Mouse (Mus musculus): ENCODE results near the gene Pdf. TPM values are rescaled to one million over a fixed set of nuclear protein-coding genes. Genes with fewer than 3 reads are reported as not detected.
"Not testable (repeated sequence)": the region's sequence is repeated elsewhere in the genome, so short reads cannot be mapped to it uniquely, and the experiment has no call there.

The Pdf gene
- polyA plus RNA-seq, 1 experiment from 2014 or later = 59.8 TPM

GRCm38 (mm10) chr8:107012666-107013065 lies 35.7 kb downstream of the Pdf start:
- Histone ChIP-seq H3K36me3 (ENCODE audit: insufficient read depth, low read length) (peaks cover 9% of the 10 kb centered on the region), H3K27ac (ENCODE audit: low read length) (no peak overlapping the region), H3K4me2 (replicated peaks; ENCODE audit: low read depth, low read length) (no peak overlapping the region), H3K4me1 (ENCODE audit: insufficient read depth, low read length) (no peaks in the 10 kb centered on the region), H3K9ac (replicated peaks; ENCODE audit: low read length) (no peak overlapping the region), H3K4me3 (ENCODE audit: low read length) (no peak overlapping the region), H3K27me3 (ENCODE audit: insufficient read depth, low read length) (no peaks in the 10 kb centered on the region), H3K9me3 (ENCODE audit: low read length) (no peaks in the 10 kb centered on the region)
- 71% methylated on average over 2 of the region's 2 CpGs for WGBS
- no peak for ATAC-seq (ENCODE audit: low FRiP score, low TSS enrichment)

DNA sequence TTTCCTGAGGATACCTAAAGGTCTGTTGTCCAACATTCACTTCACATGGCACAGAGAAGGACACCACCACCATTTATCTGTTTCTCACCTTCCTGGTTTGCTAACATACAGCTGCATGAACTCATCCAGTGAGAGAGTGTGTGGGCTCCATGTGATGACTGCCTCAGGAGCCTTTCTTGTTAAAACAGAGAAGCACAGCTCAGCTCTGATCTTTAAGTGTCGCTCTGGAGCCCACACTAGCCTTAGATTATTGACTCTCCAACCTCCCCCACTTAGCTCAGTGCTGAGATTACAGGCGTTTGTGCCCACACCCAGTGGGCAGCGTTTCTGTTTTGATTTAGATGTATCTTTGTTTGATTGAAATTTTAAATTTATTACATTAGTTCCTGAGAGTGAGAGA lies 40.6 kb downstream of the Pdf start:
- no peak for ATAC-seq (ENCODE audit: low FRiP score, low TSS enrichment)

GRCm38 (mm10) chr8:107002532-107002931 lies 45.9 kb downstream of the Pdf start:
- Histone ChIP-seq H3K9me3 (ENCODE audit: low read length) (no peaks in the 10 kb centered on the region), H3K9ac (replicated peaks; ENCODE audit: low read length) (no peak overlapping the region), H3K27me3 (ENCODE audit: insufficient read depth, low read length) (no peaks in the 10 kb centered on the region), H3K36me3 (ENCODE audit: insufficient read depth, low read length) (no peaks in the 10 kb centered on the region), H3K4me1 (ENCODE audit: insufficient read depth, low read length) (no peaks in the 10 kb centered on the region), H3K4me2 (replicated peaks; ENCODE audit: low read depth, low read length) (no peak overlapping the region), H3K4me3 (ENCODE audit: low read length) (no peak overlapping the region), H3K27ac (ENCODE audit: low read length) (no peak overlapping the region)
- ATAC-seq (ENCODE audit: low FRiP score, low TSS enrichment) = peak; percentile 67
- WGBS = 30% methylated on average over 5 of the region's 5 CpGs

More for the DNA sequence above, 40.6 kb downstream of the Pdf start:
- H3K9ac ChIP-seq (replicated peaks; ENCODE audit: low read length) = no peak overlapping the region
- 83% methylated on average over 3 of the region's 3 CpGs for WGBS
- no peaks in the 10 kb centered on the region for H3K4me1 ChIP-seq (ENCODE audit: insufficient read depth, low read length)
- peaks cover 9% of the 10 kb centered on the region for H3K36me3 ChIP-seq (ENCODE audit: insufficient read depth, low read length)
- H3K27me3 ChIP-seq (ENCODE audit: insufficient read depth, low read length) = no peaks in the 10 kb centered on the region
- H3K9me3 ChIP-seq (ENCODE audit: low read length) = no peaks in the 10 kb centered on the region
- H3K4me2 ChIP-seq (replicated peaks; ENCODE audit: low read depth, low read length) = no peak overlapping the region
- H3K4me3 ChIP-seq (ENCODE audit: low read length) = no peak overlapping the region
- no peak overlapping the region for H3K27ac ChIP-seq (ENCODE audit: low read length)

DNA sequence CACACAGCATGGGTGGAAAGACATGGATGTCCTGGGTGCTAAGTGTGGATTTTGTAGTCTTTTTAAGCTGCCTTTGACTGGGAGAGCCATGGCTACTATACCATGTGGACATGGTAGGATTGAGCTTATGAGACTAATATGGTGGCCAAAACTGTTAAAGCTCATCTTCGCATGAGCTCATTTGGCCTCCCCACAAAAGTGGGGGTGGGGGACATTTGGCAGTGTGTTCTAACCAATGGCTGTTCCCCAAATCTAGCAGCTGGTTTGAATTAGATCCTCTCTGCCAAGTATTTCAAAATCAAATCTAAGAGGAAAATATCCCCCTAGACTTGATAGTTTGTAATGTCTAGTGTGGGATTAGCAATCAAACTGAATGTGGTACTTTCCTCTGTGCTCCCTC lies 49.3 kb downstream of the Pdf start:
- no peaks in the 10 kb centered on the region for H3K4me1 ChIP-seq (ENCODE audit: insufficient read depth, low read length)
- H3K27ac ChIP-seq (ENCODE audit: low read length) = no peak overlapping the region
- no peaks in the 10 kb centered on the region for H3K27me3 ChIP-seq (ENCODE audit: insufficient read depth, low read length)
- no peaks in the 10 kb centered on the region for H3K9me3 ChIP-seq (ENCODE audit: low read length)
- no peak overlapping the region for H3K9ac ChIP-seq (replicated peaks; ENCODE audit: low read length)
- H3K4me3 ChIP-seq (ENCODE audit: low read length) = no peak overlapping the region
- 89% methylated on average over 1 of the region's 1 CpGs for WGBS
- no peak overlapping the region for H3K4me2 ChIP-seq (replicated peaks; ENCODE audit: low read depth, low read length)
- no peak for ATAC-seq (ENCODE audit: low FRiP score, low TSS enrichment)
- peaks cover 6% of the 10 kb centered on the region; the same call in 1 of the 2 replicates for H3K36me3 ChIP-seq (ENCODE audit: insufficient read depth, low read length)

DNA sequence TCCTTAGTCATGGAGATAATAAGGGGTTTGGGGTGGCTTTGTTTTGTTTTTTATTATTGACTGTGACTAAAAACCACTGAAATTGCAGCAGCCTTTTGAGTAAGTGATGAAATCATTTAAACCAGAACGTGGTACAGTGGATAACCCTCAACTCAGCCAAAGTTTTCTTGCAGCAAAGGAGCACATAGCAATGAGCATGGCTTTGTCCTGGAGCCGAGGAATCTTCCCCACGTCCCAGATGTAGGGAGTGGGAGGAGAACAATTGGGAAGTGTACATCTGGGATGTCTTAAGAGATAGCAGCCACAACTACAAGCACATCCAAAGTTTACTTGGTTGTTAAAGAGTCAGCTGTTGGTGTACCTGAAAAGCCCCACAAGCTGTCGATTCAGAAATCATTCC lies 51.0 kb downstream of the Pdf start:
- Histone ChIP-seq H3K4me3 (ENCODE audit: low read length) (no peak overlapping the region), H3K4me2 (replicated peaks; ENCODE audit: low read depth, low read length) (no peak overlapping the region), H3K27me3 (ENCODE audit: insufficient read depth, low read length) (no peaks in the 10 kb centered on the region), H3K9ac (replicated peaks; ENCODE audit: low read length) (no peak overlapping the region), H3K9me3 (ENCODE audit: low read length) (no peaks in the 10 kb centered on the region), H3K36me3 (ENCODE audit: insufficient read depth, low read length) (peaks cover 12% of the 10 kb centered on the region; the same call in 1 of the 2 replicates), H3K4me1 (ENCODE audit: insufficient read depth, low read length) (no peaks in the 10 kb centered on the region), H3K27ac (ENCODE audit: low read length) (no peak overlapping the region)
- WGBS = 88% methylated on average over 4 of the region's 4 CpGs
- no peak for ATAC-seq (ENCODE audit: low FRiP score, low TSS enrichment)

GRCm38 (mm10) chr8:106996339-106996738 lies 52.1 kb downstream of the Pdf start:
- not testable (repeated sequence) for H3K9me3 ChIP-seq (ENCODE audit: low read length); H3K9ac ChIP-seq (replicated peaks; ENCODE audit: low read length); ATAC-seq (ENCODE audit: low FRiP score, low TSS enrichment); H3K27me3 ChIP-seq (ENCODE audit: insufficient read depth, low read length); H3K4me2 ChIP-seq (replicated peaks; ENCODE audit: low read depth, low read length); H3K27ac ChIP-seq (ENCODE audit: low read length); H3K4me3 ChIP-seq (ENCODE audit: low read length); H3K4me1 ChIP-seq (ENCODE audit: insufficient read depth, low read length)
- WGBS = 91% methylated on average over 4 of the region's 4 CpGs
- peaks cover 13% of the 10 kb centered on the region for H3K36me3 ChIP-seq (ENCODE audit: insufficient read depth, low read length)

Small RNA genes within 50 kb of the gene (microRNA-seq; reads per million reads assigned to microRNA genes)
- 0.95 reads per million for gene Mir7075

Other genes with a start within 250 kb of the Pdf start
- gene Has3, start 178.4 kb downstream of the Pdf start, polyA plus RNA-seq (2015; fragmentation: Nextera tagmentation; extraction: Ambion mirVana) = 1.5 and 1.6 TPM in 2 replicates
- 84.3 and 91.4 TPM in 2 replicates for gene Utp4, start 155.0 kb downstream of the Pdf start, polyA plus RNA-seq (2015; fragmentation: Nextera tagmentation; extraction: Ambion mirVana)
- gene Sntb2, start 112.9 kb downstream of the Pdf start, polyA plus RNA-seq (2015; fragmentation: Nextera tagmentation; extraction: Ambion mirVana) = 12.2 and 15.9 TPM in 2 replicates
- 68.0 and 68.8 TPM in 2 replicates for gene Vps4a, start 17.4 kb downstream of the Pdf start, polyA plus RNA-seq (2015; fragmentation: Nextera tagmentation; extraction: Ambion mirVana)
- 35.0 and 35.6 TPM in 2 replicates for gene Cog8, start 8.1 kb upstream of the Pdf start, polyA plus RNA-seq (2015; fragmentation: Nextera tagmentation; extraction: Ambion mirVana)
- gene Nip7, start 8.3 kb upstream of the Pdf start, polyA plus RNA-seq (2015; fragmentation: Nextera tagmentation; extraction: Ambion mirVana) = 82.5 and 87.3 TPM in 2 replicates
- gene Tmed6, start 17.0 kb upstream of the Pdf start, polyA plus RNA-seq (2015; fragmentation: Nextera tagmentation; extraction: Ambion mirVana) = 25.3 and 27.7 TPM in 2 replicates
- gene Terf2, start 47.9 kb upstream of the Pdf start, polyA plus RNA-seq (2015; fragmentation: Nextera tagmentation; extraction: Ambion mirVana) = 14.8 and 18.2 TPM in 2 replicates
- 138 and 144 TPM in 2 replicates for gene Cyb5b, start 102.0 kb upstream of the Pdf start, polyA plus RNA-seq (2015; fragmentation: Nextera tagmentation; extraction: Ambion mirVana)
- 21.0 and 28.9 TPM in 2 replicates for gene Nfat5, start 244.9 kb upstream of the Pdf start, polyA plus RNA-seq (2015; fragmentation: Nextera tagmentation; extraction: Ambion mirVana)

Data from kidney, embryonic 16.5 days (tissue).